Mouse (Mus musculus) cerebellum, adult 11-12 months (tissue): ENCODE data around the gene Zfp428.
A peak's percentile ranks its signal among the peaks of the same experiment; 100 is the strongest.
"Not testable (repeated sequence)": the region's sequence is repeated elsewhere in the genome, so short reads cannot be mapped to it uniquely, and the experiment has no call there.

Experiments
- DNase-seq: peaks from one replicate; pipeline ENCODE4 v3.0.0; 2022

The Zfp428 gene

GRCm38 (mm10) chr7:24481474-24482207, 25.2 kb upstream of the Zfp428 start, which contains the start of gene Cadm4:
Gene Cadm4, plus strand, starts transcription at chr7:24482023.
- peak; percentile 94 for DNase-seq

GRCm38 (mm10) chr7:24482208-24483020, 24.4 kb upstream of the Zfp428 start:
- DNase-seq: no peak

GRCm38 (mm10) chr7:24483291-24483690, 23.5 kb upstream of the Zfp428 start:
- DNase-seq: peak; percentile 60

DNA sequence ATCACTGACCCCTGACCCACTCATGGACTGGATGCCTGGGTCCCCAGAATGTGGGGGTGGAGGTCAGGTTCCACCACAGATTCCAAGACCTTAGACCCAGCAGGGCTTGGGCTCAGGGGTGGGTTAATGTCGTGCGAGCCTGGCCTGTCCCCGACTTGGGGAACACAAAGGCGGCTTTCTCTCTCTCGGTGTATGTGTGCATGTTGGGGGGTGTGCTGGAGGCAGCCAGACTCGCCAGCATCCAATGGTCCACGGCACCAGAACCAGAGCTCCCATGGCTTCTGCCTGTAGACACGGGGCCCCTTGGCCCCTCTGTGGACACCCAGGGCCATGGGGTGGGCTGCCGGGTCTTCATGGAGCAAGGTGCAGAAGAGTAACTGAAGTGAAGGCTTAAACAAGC, 21.3 kb upstream of the Zfp428 start:
- DNase-seq: no peak

DNA sequence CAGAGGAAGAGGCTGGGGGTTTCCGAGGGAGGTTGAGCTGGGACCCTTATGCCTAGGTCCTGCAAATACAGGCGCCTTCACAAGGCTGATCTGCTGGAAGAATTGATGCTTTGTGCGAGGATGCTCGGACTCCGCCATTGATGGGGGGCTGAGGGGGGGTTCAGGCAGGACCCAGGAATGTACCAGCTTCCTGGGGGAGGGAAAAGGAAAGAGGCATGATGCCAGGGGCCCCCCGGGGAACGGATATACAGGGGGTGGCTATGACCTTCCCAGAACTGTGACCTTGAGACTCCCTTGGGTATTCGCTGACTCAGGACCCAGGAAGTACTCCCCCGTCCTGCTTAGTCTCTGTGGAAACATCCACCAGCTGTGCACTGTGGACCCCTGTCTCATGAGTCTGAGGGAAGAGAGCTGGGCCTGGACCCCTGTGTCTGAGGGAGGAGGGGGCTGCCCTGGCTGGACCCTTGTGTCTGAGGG, 20.1 kb upstream of the Zfp428 start:
- DNase-seq: peak; percentile 51

DNA sequence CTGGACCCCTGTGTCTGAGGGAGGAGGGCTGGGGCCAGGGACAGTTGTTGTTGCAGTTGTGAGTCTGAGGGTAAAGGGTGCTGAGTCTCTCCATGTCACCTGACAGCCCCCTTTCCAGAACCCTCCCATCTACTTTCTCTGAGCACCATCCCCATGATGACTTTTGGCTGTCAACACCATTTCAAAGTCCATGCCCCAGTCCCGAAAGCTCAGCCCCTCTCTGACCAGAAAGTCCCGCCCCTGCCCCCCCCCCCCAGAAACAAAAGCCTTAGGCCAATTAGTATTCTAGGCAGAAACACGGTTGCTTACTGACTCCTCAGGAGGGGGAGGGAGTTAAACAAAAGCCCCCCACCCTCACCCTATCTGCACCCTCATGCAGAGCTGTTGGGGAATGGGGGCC, 19.4 kb upstream of the Zfp428 start:
- DNase-seq: peak; percentile 49

DNA sequence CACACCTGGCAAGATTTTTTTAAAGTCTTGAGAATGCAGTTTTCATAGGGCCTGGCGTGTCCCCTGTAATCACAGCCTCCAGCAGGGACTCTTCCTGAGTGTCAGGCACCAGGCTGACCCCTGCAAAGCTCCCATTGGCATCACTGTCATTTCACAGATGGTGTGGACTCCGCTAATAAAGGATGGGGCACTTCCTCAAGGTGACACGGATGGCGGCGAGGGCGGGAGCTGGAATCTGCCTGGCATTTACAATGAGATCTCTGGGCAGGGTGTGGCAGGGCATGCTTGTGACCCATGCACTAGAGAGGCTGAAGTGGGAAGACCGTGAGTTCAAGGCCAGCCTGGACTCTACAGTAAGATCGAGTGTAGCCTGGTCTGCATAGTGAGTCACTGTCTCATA, 18.5 kb upstream of the Zfp428 start:
- DNase-seq: peak; percentile 69

- DNase-seq: no peak
Observed at GRCm38 (mm10) chr7:24499856-24500577, 6.8 kb upstream of the Zfp428 start.

DNA sequence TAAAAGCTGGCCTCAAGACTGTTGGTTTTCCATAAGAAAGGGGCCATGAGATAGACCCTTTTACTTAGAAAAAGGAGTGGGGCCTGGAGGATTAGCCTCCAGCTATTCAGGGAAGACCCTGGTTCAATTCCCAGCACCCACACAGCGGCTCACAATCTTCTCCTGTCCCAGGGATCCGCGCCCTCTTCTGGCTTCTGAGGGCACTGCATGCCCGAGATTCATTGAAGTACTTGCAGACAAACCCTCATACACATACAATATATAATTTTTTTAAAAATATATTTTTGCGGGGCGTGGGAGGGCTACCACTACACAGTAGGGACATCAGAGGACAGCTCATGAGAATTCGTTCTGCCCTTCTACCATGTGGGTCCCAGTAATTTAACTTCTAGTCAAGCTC, 5.9 kb upstream of the Zfp428 start:
- no peak for DNase-seq

- no peak for DNase-seq
Observed at GRCm38 (mm10) chr7:24501492-24501891, 5.3 kb upstream of the Zfp428 start.

DNA sequence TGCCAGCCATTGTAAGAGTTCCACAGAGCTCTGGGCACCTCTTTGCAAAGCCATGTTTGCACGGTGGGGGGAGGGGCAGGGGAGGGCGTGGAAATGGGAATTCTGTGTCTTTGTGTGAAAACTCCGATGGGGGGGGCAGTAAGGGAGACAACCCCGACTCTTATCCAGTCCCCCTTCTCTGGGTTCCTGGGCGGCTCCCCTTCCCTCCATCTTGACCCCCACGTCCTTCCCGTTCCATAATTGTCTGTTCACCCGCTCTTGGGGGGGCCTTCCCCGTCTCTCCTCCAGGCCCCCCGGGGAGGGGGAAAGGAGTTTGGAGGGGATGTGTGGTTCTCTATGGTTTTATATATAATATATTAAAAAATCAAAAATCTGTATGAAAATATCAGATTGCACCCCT, 2.8 kb upstream of the Zfp428 start:
- DNase-seq: no peak

DNA sequence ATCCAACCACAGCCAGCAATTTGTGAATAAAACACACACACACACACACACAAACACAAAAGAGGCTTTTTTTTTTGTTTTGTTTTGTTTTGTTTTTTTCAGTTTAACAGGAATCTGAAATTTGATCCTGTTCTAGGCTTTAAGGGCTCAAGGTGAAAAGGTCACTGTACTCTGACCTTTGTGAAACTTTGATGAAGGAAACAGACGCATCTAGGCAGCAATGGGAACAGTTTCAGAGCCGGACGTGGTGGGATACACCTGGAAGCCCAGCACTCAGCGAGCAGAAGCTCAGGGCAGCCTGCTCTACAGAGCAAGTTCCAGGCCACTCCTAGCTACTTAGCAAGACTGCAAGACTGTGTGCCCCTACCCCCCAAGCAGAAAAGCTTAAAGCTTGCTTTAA, 1.9 kb upstream of the Zfp428 start:
- no peak for DNase-seq

GRCm38 (mm10) chr7:24505447-24506064, 1.2 kb upstream of the Zfp428 start:
- DNase-seq: no peak

- DNase-seq: no peak
Observed at GRCm38 (mm10) chr7:24506065-24506459, 744 bp upstream of the Zfp428 start.

GRCm38 (mm10) chr7:24506476-24506837, 349 bp upstream of the Zfp428 start:
- peak; percentile 86 for DNase-seq

- DNase-seq: peak; percentile 61
Observed at GRCm38 (mm10) chr7:24507726-24508114, 914 bp downstream of the Zfp428 start.

- no peak for DNase-seq
Observed at GRCm38 (mm10) chr7:24512355-24512754, 5.5 kb downstream of the Zfp428 start, which contains the start of gene AC161166.1. Gene AC161166.1, minus strand, starts transcription at chr7:24512455.

- not testable (repeated sequence) for DNase-seq
Observed at GRCm38 (mm10) chr7:24516319-24516718, 9.5 kb downstream of the Zfp428 start.

DNA sequence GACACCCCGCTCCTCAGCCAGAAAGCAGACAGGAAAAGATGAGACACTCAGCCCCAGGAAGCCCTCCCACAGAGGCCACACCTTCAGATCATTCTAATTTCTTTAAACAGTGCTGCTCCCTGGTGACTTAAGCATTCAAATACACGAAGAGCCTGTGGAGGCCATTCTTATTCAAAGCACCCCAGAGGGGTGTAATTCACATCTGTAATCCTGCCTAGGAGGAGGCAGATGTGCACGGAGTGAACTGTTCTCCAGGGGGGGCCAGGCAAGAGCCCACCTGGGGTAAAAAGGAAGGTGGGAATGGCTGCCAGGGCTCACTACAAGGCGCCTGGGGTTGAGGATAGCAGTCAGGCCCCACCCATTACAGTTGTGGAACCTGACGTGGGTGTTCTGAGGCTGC, 10.3 kb downstream of the Zfp428 start:
- DNase-seq: no peak

DNA sequence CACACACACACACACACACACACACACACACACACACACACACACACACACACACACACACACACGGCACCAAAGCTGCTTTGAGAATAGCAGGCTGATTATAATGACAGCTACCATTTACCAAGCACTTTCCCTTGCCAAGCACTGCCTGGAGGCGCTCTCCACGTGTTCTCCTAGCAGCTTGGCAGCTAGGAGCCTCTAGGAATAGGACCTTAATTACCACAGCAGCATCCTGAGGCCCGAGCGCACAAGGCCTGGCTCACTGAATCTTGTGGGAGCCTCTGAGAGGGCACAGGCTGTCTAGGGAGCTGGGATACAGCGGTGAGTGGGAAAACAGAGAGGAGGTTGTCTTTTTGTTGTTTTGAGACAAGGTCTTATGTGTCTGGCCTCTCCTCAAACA, 10.8 kb downstream of the Zfp428 start:
- no peak for DNase-seq

DNA sequence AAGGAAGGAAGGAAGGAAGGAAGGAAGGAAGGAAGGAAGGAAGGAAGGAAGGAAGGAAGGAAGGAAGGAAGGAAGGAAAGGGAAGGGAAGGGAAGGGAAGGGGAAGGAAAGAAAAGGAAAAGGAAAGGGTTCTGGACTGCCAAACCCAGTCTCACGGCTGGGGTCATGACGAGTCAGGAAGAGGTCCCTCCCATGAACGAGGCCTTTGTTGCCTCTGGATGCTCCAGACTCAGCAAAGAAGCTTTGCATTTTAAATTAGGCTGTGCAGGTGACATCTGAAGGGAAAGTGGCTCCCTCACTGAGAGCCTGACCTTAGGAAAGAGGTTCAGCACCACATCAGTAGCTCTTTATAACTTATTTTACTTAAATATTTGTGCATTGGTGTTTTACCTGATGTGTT, 12.3 kb downstream of the Zfp428 start:
- no peak for DNase-seq

DNA sequence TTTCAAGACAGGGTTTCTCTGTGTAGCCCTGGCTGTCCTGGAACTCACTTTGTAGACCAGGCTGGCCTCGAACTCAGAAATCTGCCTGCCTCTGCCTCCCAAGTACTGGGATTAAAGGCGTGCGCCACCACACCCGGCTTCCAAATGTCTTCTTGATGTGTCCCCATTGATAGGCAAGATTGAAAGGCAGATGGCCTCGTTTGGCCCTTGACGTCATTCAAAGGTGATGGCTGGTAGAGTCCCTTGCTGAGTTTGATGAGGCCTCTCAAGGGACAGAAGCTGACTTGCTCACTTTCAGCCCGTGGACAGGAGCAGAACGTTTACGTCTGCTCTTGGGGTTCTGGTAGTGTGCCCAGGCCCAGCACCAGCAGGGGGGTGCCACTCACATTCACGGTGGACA, 13.2 kb downstream of the Zfp428 start:
- not testable (repeated sequence) for DNase-seq

- no peak for DNase-seq
Observed at GRCm38 (mm10) chr7:24522805-24523204, 16.0 kb downstream of the Zfp428 start.
